Mouse (Mus musculus) heart, adult 2 months (tissue): Measurements from ENCODE around the gene Ift80.

Experiments
- CTCF ChIP-seq: fragments of 200-600 bp; IDR thresholded peaks from 2 replicates; pipeline ENCODE4 v1.8.1; 2022; ENCODE audit warnings: antibody characterized with exemption, mild to moderate bottlenecking, moderate library complexity
- POLR2A ChIP-seq: fragments of 200-500 bp; IDR thresholded peaks from 2 replicates; pipeline ENCODE4 v1.6.1; 2011; ENCODE audit warnings: mild to moderate bottlenecking, low read depth, low read length, control low read depth; ENCODE audit not compliant: insufficient read depth

GRCm38 (mm10) chr3:68969091-68969590, 35.2 kb downstream of the Ift80 start:
- no peak for TF ChIP-seq CTCF
- TF ChIP-seq POLR2A = no peak
